Mouse (Mus musculus) midbrain, embryonic 10.5 days (tissue): ENCODE measurements at regions not wholly inside any gene's neighbourhood (a gene's known extent, or its start where the extent isn't known, plus 50 kb on each side); places are given as distances from the start of the nearest gene placed in this dataset.

Experiments
- DNase-seq: peaks from one replicate; pipeline ENCODE4 v3.0.0-alpha.2; 2017; ENCODE audit warnings: low spot score
- H3K27ac ChIP-seq: fragments of 300-500 bp; sonication (generic); replicated peaks from 2 replicates; pipeline ENCODE4 v1.5.1; 2016; ENCODE audit warnings: mild to moderate bottlenecking
- H3K27me3 ChIP-seq: fragments of 300-500 bp; sonication (generic); 2 replicates; pipeline ENCODE4 v1.6.1; 2016; ENCODE audit warnings: low read depth, mild to moderate bottlenecking; ENCODE audit not compliant: poor library complexity, severe bottlenecking
- H3K36me3 ChIP-seq: fragments of 300-500 bp; sonication (generic); 2 replicates; pipeline ENCODE4 v1.6.1; 2016; ENCODE audit warnings: mild to moderate bottlenecking, moderate library complexity
- H3K4me1 ChIP-seq: fragments of 300-500 bp; sonication (generic); 2 replicates; pipeline ENCODE4 v1.6.1; 2016
- H3K4me3 ChIP-seq: fragments of 300-500 bp; sonication (generic); 2 replicates; pipeline ENCODE4 v1.5.1; 2016; ENCODE audit warnings: mild to moderate bottlenecking, moderate library complexity
- H3K9me3 ChIP-seq: fragments of 300-500 bp; sonication (generic); replicated peaks from 2 replicates; pipeline ENCODE4 v1.6.1; 2016; ENCODE audit warnings: mild to moderate bottlenecking
- WGBS: fragments of 180-500 bp; shearing (Covaris S2); methylation state at CpG from one replicate; pipeline ENCODE4 v1.1.7; 2016; 5-methylcytosine and 5-hydroxymethylcytosine counted together

DNA sequence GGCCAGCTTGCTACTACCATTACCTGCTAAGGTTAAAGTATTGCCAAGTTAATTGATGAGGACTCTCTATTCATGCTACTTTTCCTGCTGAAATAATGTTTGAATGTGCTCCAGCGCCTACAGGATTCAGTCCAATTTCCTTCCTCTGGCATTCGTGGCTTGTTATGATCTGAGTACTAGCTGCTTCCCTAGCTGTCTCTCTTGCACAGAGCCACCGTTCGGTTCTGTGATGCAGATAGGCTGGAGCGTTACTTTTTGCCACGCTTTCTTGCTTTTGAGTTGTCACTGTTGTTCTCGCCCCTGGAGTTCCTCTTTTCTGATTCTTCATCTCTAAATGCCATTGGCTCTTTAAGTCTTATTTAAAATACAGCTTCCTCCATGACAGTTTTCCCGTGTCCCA lies 279.3 kb downstream of the Olfm4 start:
- no peaks in the 10 kb centered on the region for H3K36me3 ChIP-seq
- H3K4me3 ChIP-seq, result no peak overlapping the region
- peaks cover 13% of the 10 kb centered on the region for H3K4me1 ChIP-seq
- no peak overlapping the region for H3K27ac ChIP-seq
- 78% methylated on average over 8 of the region's 8 CpGs for WGBS
- no peaks in the 10 kb centered on the region for H3K9me3 ChIP-seq
- H3K27me3 ChIP-seq, result no peaks in the 10 kb centered on the region
- no peak for DNase-seq

DNA sequence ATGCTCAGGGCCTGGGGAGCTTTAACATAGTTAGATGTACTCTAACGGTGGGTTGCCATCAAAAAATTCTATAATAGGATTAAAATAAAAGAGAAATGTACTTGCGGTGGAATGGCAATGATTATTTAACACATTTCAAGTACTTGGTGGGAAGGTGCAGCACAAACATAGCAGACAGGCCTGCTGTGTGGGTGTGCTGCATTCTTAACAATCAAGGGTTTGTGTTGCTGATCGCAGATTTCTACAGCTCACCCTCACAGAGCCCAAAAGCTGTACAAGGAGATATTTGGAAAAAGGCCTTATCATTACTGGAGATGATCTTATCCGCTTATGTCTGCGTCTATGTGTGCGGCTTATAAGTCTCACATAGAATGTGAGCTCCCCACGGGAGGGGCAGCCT lies 281.2 kb downstream of the Olfm4 start:
- Histone ChIP-seq H3K4me1 (peaks cover 24% of the 10 kb centered on the region), H3K27me3 (no peaks in the 10 kb centered on the region), H3K9me3 (no peaks in the 10 kb centered on the region), H3K36me3 (no peaks in the 10 kb centered on the region), H3K4me3 (no peak overlapping the region), H3K27ac (no peak overlapping the region)
- 92% methylated on average over 7 of the region's 7 CpGs for WGBS
- DNase-seq, result no peak

DNA sequence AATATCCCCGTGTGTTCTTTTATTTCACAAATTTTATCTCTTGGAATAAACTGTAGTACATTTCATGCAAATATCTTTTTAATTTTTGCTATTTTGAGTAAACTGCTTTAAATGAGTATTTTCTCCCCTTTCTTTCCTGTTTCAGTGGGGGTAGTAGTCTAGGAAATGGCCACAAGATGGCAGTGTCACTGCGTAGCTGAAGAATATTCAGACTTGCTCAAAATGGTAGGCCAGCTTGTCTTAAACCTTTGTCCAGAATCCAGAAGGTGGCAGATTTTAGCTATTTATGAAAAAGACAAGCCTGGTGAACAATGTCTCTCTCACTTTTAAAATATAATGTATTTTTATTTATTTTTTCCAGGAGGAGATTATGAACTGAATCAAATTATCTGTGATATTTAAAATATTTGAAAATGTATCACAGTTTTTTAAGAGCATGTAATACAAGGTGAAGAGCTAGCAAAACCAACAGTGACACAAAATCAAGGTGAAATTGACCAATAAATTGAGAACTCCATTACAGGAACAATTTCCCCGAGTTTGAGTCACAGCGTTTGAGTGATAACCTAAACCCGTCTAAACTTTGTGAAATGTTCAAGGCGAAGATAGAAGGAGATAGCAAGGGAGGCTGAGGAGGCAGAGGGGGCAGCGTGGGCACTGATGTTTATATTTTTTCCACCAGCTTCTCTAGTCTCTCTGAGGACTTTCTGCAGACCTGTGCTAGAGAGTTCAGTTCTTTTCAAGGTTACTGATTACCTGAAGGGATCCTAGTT lies 285.5 kb downstream of the Olfm4 start:
- Histone ChIP-seq H3K27me3 (peaks cover 7% of the 10 kb centered on the region), H3K4me3 (no peak overlapping the region), H3K27ac (0 out of 2 replicates have a peak overlapping the region, but pooled peaks have one; percentile 13), H3K36me3 (no peaks in the 10 kb centered on the region), H3K9me3 (no peaks in the 10 kb centered on the region), H3K4me1 (peaks cover 21% of the 10 kb centered on the region)
- peak; percentile 65 for DNase-seq
- 57% methylated on average over 7 of the region's 7 CpGs for WGBS

DNA sequence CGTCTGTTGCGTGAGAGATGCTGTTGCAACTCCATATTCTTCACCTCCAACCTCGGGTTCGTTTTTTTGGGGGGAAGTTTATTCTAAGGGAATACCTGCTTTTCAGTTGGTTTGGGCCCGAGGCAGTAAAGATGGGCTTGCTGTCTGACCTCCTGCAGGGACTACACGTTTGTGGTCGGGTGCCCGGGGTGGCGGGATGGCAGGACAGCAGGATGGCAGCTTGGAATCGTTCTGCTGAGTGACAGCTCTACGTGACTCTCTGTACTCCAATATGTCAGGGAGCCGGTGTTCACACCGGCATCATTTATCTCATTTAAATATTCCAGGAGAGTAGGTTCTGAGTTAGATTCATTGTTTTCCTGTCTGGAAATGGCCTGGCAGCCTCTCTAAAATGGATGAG lies 286.2 kb downstream of the Olfm4 start:
- Histone ChIP-seq H3K36me3 (no peaks in the 10 kb centered on the region), H3K4me1 (peaks cover 21% of the 10 kb centered on the region), H3K27ac (0 out of 2 replicates have a peak overlapping the region, but pooled peaks have one; percentile 13), H3K27me3 (peaks cover 7% of the 10 kb centered on the region), H3K4me3 (no peak overlapping the region), H3K9me3 (no peaks in the 10 kb centered on the region)
- no peak for DNase-seq
- 73% methylated on average over 13 of the region's 13 CpGs for WGBS

- H3K36me3 ChIP-seq, result no peaks in the 10 kb centered on the region
- H3K27ac ChIP-seq, result no peak overlapping the region
- 81% methylated on average over 4 of the region's 4 CpGs for WGBS
- H3K9me3 ChIP-seq, result no peaks in the 10 kb centered on the region
- H3K27me3 ChIP-seq, result no peaks in the 10 kb centered on the region
- DNase-seq, result no peak
- no peak overlapping the region for H3K4me3 ChIP-seq
- no peaks in the 10 kb centered on the region for H3K4me1 ChIP-seq
Observed at GRCm38 (mm10) chr14:80280188-80280587, 296.3 kb downstream of the Olfm4 start.

GRCm38 (mm10) chr14:80283726-80284125 lies 299.8 kb downstream of the Olfm4 start:
- no peak for DNase-seq
- Histone ChIP-seq H3K27me3 (no peaks in the 10 kb centered on the region), H3K4me3 (no peak overlapping the region), H3K9me3 (no peaks in the 10 kb centered on the region), H3K27ac (no peak overlapping the region), H3K36me3 (no peaks in the 10 kb centered on the region), H3K4me1 (no peaks in the 10 kb centered on the region; the same call in 1 of the 2 replicates)
- WGBS, result 77% methylated on average over 2 of the region's 2 CpGs

DNA sequence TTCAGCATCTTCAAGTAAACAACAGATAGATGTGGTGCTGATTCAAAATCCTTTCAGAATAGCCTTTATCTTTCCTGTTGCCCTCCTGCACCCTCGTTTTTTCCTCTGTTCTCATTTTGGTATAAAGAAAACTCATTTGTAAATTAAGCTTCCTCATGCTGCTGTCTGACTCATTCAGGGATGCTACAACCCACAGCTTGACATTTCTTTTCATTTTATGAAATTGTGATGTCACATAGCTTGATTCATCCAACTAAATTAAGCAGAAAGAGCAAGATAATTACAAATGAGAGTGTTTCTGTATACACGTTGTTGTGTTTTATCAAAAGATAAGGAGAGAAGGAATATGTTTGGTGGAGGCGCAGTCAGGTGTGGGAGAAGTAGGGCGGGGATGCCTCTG lies 307.5 kb downstream of the Olfm4 start:
- no peak for DNase-seq
- WGBS, result 81% methylated on average over 4 of the region's 4 CpGs
- H3K36me3 ChIP-seq, result no peaks in the 10 kb centered on the region
- no peak overlapping the region for H3K27ac ChIP-seq
- H3K4me1 ChIP-seq, result no peaks in the 10 kb centered on the region; the same call in 1 of the 2 replicates
- no peaks in the 10 kb centered on the region for H3K27me3 ChIP-seq
- no peaks in the 10 kb centered on the region for H3K9me3 ChIP-seq
- no peak overlapping the region for H3K4me3 ChIP-seq

DNA sequence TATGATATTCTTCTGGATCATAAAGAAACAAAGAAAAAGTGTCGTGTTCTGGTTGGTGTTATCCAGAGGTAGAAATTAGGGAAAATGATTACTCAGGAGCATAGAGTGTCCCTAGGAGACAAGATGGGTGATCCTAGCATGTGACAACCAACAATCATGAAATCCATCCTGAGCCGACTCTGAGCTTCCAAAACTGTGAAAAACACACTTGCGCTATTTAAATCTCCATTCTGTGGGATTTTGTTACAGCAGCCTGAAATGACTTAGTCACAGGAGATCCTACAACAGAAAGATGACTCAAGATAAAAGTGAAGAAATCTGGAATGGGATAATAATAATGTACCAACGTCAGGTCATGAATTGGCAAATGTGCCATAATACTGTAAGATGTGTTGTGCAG lies 309.5 kb downstream of the Olfm4 start:
- H3K4me1 ChIP-seq, result no peaks in the 10 kb centered on the region
- H3K27ac ChIP-seq, result no peak overlapping the region
- no peaks in the 10 kb centered on the region for H3K9me3 ChIP-seq
- H3K4me3 ChIP-seq, result no peak overlapping the region
- no peak for DNase-seq
- WGBS, result 91% methylated on average over 4 of the region's 4 CpGs
- no peaks in the 10 kb centered on the region for H3K27me3 ChIP-seq
- H3K36me3 ChIP-seq, result no peaks in the 10 kb centered on the region

DNA sequence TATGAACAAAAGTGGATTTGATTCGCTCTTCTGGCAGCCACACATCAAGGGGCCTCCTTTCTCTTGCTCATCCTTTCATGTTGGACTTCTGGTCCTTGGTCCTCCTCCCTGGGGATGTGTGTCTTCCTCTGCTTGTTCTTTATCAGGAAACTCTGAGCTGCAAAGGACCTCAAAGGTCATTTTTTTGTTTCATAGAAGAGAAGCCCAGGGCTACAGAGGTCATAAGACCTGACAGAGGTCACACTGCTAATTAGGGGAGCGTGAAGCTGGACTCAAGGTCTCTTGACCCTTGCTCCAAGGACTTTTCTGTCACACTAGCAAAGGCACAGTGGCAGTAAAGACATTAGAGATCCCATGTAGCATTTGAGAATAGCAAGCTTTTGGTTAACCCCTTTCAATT lies 345.8 kb downstream of the Olfm4 start:
- peak; percentile 40 for DNase-seq
- no peaks in the 10 kb centered on the region for H3K36me3 ChIP-seq
- no peaks in the 10 kb centered on the region for H3K9me3 ChIP-seq
- H3K27me3 ChIP-seq, result peaks cover 56% of the 10 kb centered on the region
- peaks cover 32% of the 10 kb centered on the region for H3K4me1 ChIP-seq
- 3% methylated on average over 2 of the region's 2 CpGs for WGBS
- H3K27ac ChIP-seq, result no peak overlapping the region
- H3K4me3 ChIP-seq, result no peak overlapping the region

- no peak for DNase-seq
- Histone ChIP-seq H3K27ac (no peak overlapping the region), H3K27me3 (no peaks in the 10 kb centered on the region), H3K4me1 (no peaks in the 10 kb centered on the region), H3K4me3 (no peak overlapping the region), H3K9me3 (no peaks in the 10 kb centered on the region), H3K36me3 (no peaks in the 10 kb centered on the region)
Observed at GRCm38 (mm10) chr14:80362024-80362622, 378.2 kb downstream of the Olfm4 start.

- no peak for DNase-seq
- H3K36me3 ChIP-seq, result no peaks in the 10 kb centered on the region
- no peak overlapping the region for H3K27ac ChIP-seq
- no peak overlapping the region for H3K4me3 ChIP-seq
- 69% methylated on average over 11 of the region's 11 CpGs for WGBS
- peaks cover 5% of the 10 kb centered on the region for H3K4me1 ChIP-seq
- H3K27me3 ChIP-seq, result no peaks in the 10 kb centered on the region
- H3K9me3 ChIP-seq, result no peaks in the 10 kb centered on the region
Observed at GRCm38 (mm10) chr14:80369448-80370153, 385.7 kb downstream of the Olfm4 start.

DNA sequence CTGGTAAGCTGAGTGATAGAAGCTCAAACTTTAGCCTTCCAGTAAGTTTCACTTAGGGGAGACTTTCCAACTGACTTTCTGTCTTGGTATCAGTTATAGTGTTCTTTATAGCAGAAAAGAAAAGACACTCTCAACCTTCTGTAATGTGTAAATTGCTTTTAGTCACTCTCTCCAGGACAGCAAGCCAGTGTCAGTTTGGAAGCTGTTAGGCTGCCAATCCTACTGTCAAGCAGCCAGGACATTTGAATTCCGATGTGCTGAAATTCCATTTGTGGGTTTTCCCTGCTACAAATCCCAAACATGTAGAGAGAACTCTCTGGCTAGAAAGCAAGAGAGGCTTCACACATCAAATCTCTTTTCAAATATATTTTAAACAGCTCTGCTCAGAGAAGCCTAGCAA lies 390.4 kb downstream of the Olfm4 start:
- no peak overlapping the region for H3K4me3 ChIP-seq
- no peak for DNase-seq
- no peaks in the 10 kb centered on the region for H3K9me3 ChIP-seq
- H3K36me3 ChIP-seq, result no peaks in the 10 kb centered on the region
- no peak overlapping the region for H3K27ac ChIP-seq
- peaks cover 15% of the 10 kb centered on the region for H3K4me1 ChIP-seq
- WGBS, result 90% methylated on average over 1 of the region's 1 CpGs
- H3K27me3 ChIP-seq, result no peaks in the 10 kb centered on the region

DNA sequence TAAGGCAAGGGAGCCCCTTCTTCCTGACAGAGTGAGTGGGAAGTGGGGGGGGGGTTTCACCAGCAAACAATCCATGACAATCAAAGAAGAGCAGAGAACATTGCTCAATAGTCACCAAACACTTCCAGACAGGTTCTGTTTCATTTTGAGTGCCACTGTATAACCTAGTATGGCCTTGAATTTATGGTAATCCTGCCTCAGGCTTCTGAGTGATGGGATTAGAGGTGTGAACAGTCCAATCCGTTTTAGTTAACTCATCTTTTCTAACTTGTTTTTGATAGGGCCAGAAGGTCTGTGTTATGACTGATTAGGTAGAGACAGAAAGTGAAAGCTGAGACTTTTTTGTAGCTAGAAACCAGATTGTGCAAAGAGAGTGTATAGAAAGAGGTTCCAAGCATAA lies 393.2 kb downstream of the Olfm4 start:
- Histone ChIP-seq H3K36me3 (no peaks in the 10 kb centered on the region), H3K27ac (no peak overlapping the region), H3K4me3 (no peak overlapping the region), H3K4me1 (peaks cover 10% of the 10 kb centered on the region), H3K27me3 (no peaks in the 10 kb centered on the region), H3K9me3 (no peaks in the 10 kb centered on the region)
- no peak for DNase-seq
- 62% methylated on average over 1 of the region's 1 CpGs for whole genome bisulfite sequencing
